Mouse (Mus musculus): ENCODE measurements around the gene Tbc1d2b. TPM values are rescaled to one million over a fixed set of nuclear protein-coding genes. Genes with fewer than 3 reads are reported as not detected.
A peak's percentile ranks its signal among the peaks of the same experiment; 100 is the strongest.

Tbc1d2b gene
- polyA plus RNA-seq, 1 experiment from 2014 or later, result 5.4 TPM

DNA sequence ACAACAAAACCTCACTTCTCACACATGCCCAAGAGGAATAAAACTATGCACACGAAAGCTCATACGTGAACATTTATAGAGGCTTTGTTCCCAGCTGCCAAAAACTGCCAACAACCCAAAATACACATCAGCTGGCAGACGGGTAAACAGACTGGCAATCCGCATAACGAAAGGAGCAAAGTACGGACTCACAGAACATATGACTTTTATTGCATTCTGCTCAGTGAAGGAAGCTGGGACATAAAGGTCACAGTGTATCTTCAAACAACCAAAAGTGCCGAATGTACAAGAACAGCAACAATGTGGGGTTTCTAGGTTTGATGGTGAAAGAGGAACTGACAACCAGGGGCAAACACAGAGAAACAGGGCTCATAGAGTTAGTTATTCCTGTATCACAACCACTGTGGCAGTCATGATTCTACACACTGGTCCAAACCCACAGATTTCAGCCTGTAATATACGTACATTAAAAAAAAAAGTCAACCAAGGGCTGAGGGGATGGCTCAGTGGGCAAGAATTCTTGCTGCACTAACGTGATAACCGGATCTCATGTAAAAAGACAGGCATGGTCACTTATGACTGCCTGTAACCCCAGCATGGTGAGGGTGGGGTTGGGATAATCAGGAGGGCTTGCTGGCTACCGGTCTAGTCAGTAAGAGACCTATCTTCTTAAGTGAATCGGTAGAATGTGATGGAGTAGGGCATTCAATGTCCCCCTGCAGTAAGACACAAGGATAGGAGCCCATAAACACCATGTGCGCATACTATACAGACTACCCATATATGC is 19.4 kb downstream of the Tbc1d2b start:
- Histone ChIP-seq H3K27me3 (no peaks in the 10 kb centered on the region), H3K36me3 (no peaks in the 10 kb centered on the region), H3K27ac (no peak overlapping the region), H3K4me1 (replicated peaks) (peaks cover 38% of the 10 kb centered on the region), H3K9ac (no peak overlapping the region), H3K4me2 (no peak overlapping the region), H3K9me3 (replicated peaks) (no peaks in the 10 kb centered on the region), H3K4me3 (no peak overlapping the region)
- no peak for ATAC-seq (replicated peaks; ENCODE audit: insufficient number of reproducible peaks, insufficient read depth, low FRiP score, low read depth)
- WGBS, result 78% methylated on average over 13 of the region's 13 CpGs

DNA sequence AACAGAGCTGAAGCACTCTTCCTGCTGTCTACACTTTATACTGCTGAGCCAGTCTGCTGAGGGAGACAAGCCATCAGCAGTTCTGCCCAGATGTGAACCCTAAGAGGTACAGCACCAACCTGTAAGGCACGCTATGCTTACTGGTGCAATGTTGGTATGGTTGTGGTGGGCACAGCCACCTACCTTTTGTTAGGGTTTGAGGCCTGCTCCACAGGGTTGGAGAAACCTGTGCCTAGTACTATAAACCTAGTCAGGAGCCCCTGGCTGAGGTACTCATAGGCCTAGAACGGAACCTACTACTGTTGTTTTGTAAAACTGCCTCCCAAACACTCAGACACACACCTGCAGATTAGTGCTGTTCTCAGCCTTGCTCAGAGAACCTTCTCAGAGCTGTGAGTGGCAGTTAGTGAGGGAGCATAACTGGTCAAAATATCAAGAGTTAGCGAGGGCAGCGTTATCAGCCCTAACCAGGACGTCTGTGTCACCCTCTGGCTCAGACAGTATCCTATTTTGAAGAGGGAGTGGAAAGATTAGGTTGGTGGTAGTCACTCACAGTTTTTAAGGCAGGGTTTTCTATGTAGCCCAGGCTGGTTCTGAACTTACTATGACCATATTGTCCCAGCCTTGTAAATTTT is 20.3 kb downstream of the Tbc1d2b start:
- H3K27ac ChIP-seq, result 0 out of 2 replicates have a peak overlapping the region, but pooled peaks have one; percentile 25
- no peaks in the 10 kb centered on the region for H3K9me3 ChIP-seq (replicated peaks)
- no peak overlapping the region for H3K4me2 ChIP-seq
- H3K4me3 ChIP-seq, result no peak overlapping the region
- ATAC-seq (replicated peaks; ENCODE audit: insufficient number of reproducible peaks, insufficient read depth, low FRiP score, low read depth), result no peak
- H3K4me1 ChIP-seq (replicated peaks), result peaks cover 33% of the 10 kb centered on the region
- H3K9ac ChIP-seq, result no peak overlapping the region
- no peaks in the 10 kb centered on the region for H3K27me3 ChIP-seq
- H3K36me3 ChIP-seq, result no peaks in the 10 kb centered on the region
- WGBS, result 48% methylated on average over 5 of the region's 5 CpGs

DNA sequence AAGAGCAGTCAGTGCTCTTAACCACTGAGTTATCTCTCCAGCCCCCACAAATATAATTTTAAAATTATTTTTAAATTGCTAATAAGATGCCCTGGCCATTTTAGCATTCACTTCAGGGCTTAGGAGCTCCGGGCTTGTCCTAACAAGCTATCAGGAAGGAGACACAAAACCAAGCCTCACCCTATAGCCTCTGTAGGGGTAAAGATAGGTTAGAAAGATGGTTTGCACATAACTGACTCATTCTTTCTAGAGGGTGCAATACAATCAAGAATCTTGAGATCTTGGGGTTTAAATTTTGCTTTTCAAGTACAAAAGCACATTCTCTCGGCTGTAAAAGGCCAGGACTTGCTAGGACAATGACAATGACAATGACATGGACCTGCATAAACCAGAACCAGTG is 21.6 kb downstream of the Tbc1d2b start:
- Histone ChIP-seq H3K9ac (no peak overlapping the region), H3K36me3 (no peaks in the 10 kb centered on the region), H3K9me3 (replicated peaks) (no peaks in the 10 kb centered on the region), H3K4me3 (no peak overlapping the region), H3K4me2 (no peak overlapping the region), H3K4me1 (replicated peaks) (peaks cover 33% of the 10 kb centered on the region), H3K27ac (no peak overlapping the region; the same call in 1 of the 2 replicates), H3K27me3 (no peaks in the 10 kb centered on the region)
- ATAC-seq (replicated peaks; ENCODE audit: insufficient number of reproducible peaks, insufficient read depth, low FRiP score, low read depth), result no peak
- WGBS, result 84% methylated on average over 2 of the region's 2 CpGs

DNA sequence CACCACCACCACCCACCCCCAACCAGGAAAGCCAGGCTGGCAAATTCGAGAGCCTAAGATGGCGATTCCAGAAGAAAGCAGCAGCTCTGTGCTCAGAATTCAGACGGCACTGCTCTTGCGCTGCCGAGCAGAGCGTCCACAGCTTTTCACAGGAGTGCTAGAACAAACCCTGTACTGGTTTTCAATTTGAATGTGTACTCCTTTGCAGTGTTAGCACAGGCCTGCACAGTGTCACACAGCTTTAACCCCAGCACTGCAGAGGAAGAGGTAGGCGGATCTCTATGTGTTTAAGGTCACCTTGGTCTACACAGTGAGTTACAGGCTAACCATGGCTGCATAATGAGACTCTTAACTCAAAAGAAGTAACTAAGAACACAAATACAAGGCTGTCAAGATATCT is 22.3 kb downstream of the Tbc1d2b start:
- no peak for ATAC-seq (replicated peaks; ENCODE audit: insufficient number of reproducible peaks, insufficient read depth, low FRiP score, low read depth)
- H3K27ac ChIP-seq, result no peak overlapping the region
- no peaks in the 10 kb centered on the region for H3K9me3 ChIP-seq (replicated peaks)
- H3K4me2 ChIP-seq, result no peak overlapping the region
- H3K4me3 ChIP-seq, result no peak overlapping the region
- H3K36me3 ChIP-seq, result no peaks in the 10 kb centered on the region
- peaks cover 33% of the 10 kb centered on the region for H3K4me1 ChIP-seq (replicated peaks)
- 68% methylated on average over 7 of the region's 7 CpGs for WGBS
- H3K27me3 ChIP-seq, result no peaks in the 10 kb centered on the region
- H3K9ac ChIP-seq, result no peak overlapping the region

DNA sequence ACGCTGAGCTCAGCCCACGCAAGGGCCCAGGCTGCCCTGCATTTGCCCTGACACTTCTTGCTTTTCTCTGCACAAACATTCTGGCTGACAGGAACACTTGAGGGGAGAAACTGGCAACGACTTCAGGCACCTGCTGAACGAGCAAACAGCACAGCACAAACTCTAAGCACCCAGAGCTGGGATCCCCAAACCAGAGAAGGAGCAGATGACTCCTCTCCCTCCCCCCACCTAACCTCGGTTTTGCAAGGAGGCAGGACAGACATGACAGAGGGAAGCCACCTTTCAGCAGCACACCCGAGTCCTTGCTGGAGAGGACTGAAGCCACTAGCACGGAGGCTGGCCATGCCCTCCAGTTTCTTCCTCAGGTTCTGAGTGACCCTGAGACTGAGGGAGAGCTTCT is 23.3 kb downstream of the Tbc1d2b start:
- Histone ChIP-seq H3K27me3 (no peaks in the 10 kb centered on the region), H3K4me1 (replicated peaks) (peaks cover 40% of the 10 kb centered on the region), H3K27ac (peak overlapping the region; percentile 71), H3K9me3 (replicated peaks) (no peaks in the 10 kb centered on the region), H3K4me3 (no peak overlapping the region), H3K9ac (no peak overlapping the region), H3K4me2 (no peak overlapping the region), H3K36me3 (no peaks in the 10 kb centered on the region)
- no peak for ATAC-seq (replicated peaks; ENCODE audit: insufficient number of reproducible peaks, insufficient read depth, low FRiP score, low read depth)
- WGBS, result 45% methylated on average over 7 of the region's 7 CpGs

DNA sequence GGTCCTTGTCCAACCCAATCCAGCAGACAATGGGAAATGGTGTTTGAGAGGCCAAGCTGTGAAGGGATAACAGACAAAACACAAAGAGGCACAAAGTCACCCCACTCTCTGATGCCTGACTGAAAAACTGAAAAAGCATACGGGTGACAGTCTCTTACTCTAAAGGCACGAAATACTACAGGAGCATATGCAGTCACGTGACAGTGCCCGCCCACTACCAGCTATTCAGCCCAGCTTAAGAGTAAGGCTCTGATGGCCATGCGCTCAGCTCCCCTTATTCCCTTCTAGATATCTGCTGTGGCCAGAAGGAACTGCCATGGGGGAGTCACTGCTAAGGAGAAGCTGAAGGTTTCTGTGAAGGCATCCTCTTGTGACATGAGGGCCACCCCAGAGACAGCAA is 24.8 kb downstream of the Tbc1d2b start:
- Histone ChIP-seq H3K9ac (no peak overlapping the region), H3K36me3 (no peaks in the 10 kb centered on the region), H3K9me3 (replicated peaks) (no peaks in the 10 kb centered on the region), H3K4me2 (no peak overlapping the region), H3K27me3 (no peaks in the 10 kb centered on the region), H3K4me3 (no peak overlapping the region), H3K4me1 (replicated peaks) (peaks cover 42% of the 10 kb centered on the region), H3K27ac (no peak overlapping the region)
- no peak for ATAC-seq (replicated peaks; ENCODE audit: insufficient number of reproducible peaks, insufficient read depth, low FRiP score, low read depth)
- 92% methylated on average over 5 of the region's 5 CpGs for WGBS

DNA sequence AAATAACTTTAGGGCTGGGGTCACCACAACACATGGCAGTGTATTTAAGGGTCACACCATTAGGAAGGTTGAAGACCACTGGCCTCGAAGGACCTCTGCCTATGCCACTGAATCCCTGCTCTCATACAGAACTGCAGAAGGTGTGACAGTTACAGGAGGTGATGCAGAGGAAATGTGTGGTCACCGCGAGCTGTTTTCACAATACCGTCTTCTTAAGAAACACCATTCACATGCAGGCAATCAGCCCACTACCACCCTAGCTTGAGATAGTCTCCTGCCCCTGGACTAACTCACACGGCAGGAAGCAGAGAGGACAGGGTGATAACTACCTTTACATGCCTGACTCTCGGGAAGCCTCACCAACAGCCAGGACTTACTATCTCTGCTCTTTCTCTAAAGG is 25.4 kb downstream of the Tbc1d2b start:
- Histone ChIP-seq H3K9me3 (replicated peaks) (no peaks in the 10 kb centered on the region), H3K9ac (no peak overlapping the region), H3K4me1 (replicated peaks) (peaks cover 36% of the 10 kb centered on the region), H3K36me3 (no peaks in the 10 kb centered on the region), H3K27ac (no peak overlapping the region), H3K27me3 (no peaks in the 10 kb centered on the region), H3K4me3 (no peak overlapping the region), H3K4me2 (no peak overlapping the region)
- WGBS, result 50% methylated on average over 6 of the region's 6 CpGs
- no peak for ATAC-seq (replicated peaks; ENCODE audit: insufficient number of reproducible peaks, insufficient read depth, low FRiP score, low read depth)

DNA sequence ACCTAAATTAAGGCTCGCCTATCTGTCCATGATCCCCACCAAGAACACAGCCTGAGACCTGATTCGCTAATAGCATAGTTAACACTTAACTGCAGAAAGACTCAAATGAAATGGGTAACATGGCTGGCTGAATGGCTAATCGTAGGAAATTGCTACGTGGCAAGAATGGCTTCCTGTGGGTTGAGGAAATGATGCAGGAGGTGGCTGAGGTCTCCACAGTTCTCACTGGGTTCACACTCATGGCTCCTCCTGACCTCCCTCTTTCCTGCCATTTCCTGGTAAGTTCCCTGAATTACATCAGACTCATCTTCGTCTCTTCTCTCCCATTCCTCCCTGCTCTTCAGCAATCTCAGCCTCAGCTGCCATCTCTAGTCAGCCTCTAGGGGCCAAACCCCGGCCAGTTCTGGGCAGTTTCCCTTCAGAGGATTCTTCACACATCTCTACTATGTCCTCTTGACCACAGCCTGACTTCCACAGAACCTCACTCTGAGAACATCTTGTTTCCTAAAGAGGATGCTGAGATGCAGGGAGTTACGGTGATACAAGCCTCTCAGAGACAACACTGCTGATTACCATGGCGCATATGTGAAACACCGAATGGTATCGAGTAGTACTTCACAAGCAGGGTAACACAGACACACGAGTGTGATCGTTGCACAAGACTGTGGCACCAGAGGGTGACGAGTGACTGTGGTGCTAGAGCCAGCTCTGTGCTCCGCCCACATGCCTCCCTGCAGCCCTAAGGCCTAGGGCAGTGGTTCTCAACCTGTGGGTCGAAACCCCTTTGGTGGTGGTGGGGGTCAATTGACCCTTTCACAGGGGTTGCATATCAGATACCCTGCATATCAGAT is 26.1 kb downstream of the Tbc1d2b start:
- no peak for ATAC-seq (replicated peaks; ENCODE audit: insufficient number of reproducible peaks, insufficient read depth, low FRiP score, low read depth)
- no peak overlapping the region for H3K27ac ChIP-seq
- no peak overlapping the region for H3K4me3 ChIP-seq
- peaks cover 29% of the 10 kb centered on the region for H3K4me1 ChIP-seq (replicated peaks)
- 80% methylated on average over 15 of the region's 15 CpGs for WGBS
- H3K9me3 ChIP-seq (replicated peaks), result no peaks in the 10 kb centered on the region
- no peak overlapping the region for H3K4me2 ChIP-seq
- H3K27me3 ChIP-seq, result no peaks in the 10 kb centered on the region
- H3K36me3 ChIP-seq, result peaks cover 3% of the 10 kb centered on the region; the same call in 1 of the 2 replicates
- H3K9ac ChIP-seq, result no peak overlapping the region

DNA sequence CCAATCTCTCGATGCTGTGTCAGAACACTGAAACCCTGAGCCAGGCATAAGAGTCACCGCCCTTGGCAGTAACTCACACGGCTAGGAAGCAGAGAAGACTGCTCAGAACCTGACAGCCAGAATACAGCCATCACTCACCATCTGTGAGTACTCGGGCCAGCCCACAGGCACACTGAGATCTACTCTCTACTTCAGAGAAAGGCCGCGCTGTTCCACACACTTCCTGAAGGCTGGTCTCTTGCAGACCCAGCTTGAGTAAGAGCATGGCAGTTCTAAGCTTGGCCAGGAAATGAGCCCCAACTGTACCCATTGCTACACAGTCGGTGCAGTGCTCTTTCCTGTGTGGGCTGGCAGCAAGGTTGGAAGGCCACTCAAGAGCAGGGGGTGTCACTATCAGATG is 27.7 kb downstream of the Tbc1d2b start:
- ATAC-seq (replicated peaks; ENCODE audit: insufficient number of reproducible peaks, insufficient read depth, low FRiP score, low read depth), result no peak
- WGBS, result 70% methylated on average over 7 of the region's 7 CpGs
- H3K27ac ChIP-seq, result peak overlapping the region; percentile 33; the same call in 1 of the 2 replicates
- H3K9ac ChIP-seq, result no peak overlapping the region
- H3K27me3 ChIP-seq, result no peaks in the 10 kb centered on the region
- H3K4me3 ChIP-seq, result no peak overlapping the region
- H3K4me1 ChIP-seq (replicated peaks), result peaks cover 19% of the 10 kb centered on the region
- peaks cover 6% of the 10 kb centered on the region; the same call in 1 of the 2 replicates for H3K36me3 ChIP-seq
- no peak overlapping the region for H3K4me2 ChIP-seq
- no peaks in the 10 kb centered on the region for H3K9me3 ChIP-seq (replicated peaks)

DNA sequence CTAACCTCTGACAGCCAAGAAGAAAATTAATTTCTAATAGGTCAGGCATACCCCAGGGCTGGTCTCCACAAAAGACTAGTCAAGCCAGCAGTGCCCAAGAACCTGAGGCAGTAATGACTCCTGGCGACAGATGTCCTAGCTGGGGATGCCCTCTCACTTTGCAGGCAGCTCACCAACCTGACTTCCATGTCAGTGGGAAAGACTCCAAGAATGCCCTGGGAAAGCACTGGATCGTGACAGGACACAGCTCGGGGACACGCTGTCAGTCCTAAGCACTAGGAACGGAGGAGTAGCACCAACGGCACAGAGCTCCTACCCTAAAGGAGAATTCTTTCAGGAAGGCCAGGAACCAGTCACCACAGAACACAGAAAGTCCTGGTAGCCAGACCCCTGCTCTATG is 28.3 kb downstream of the Tbc1d2b start:
- ATAC-seq (replicated peaks; ENCODE audit: insufficient number of reproducible peaks, insufficient read depth, low FRiP score, low read depth), result 0 out of 2 replicates have a peak, but pooled peaks have one; percentile 16
- peak overlapping the region; percentile 33; the same call in 1 of the 2 replicates for H3K27ac ChIP-seq
- 53% methylated on average over 6 of the region's 6 CpGs for WGBS

DNA sequence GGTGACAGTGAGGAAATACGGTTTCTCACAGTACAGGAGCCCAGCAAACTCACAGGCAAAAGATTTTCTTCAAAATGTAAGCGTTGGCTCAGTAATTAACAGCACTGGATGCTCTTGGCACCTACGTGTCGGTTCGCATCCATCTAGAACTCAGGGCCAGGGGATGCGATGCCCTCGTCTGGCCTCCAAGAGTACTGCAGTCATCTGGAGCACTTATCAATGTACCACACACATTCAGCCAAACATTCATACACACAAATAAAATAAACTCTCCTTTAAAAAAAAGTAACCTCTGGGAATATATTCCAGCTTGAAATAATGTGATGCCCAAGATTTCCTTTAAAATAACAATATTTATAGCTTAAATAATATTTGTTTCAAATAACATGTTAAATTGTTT is 29.0 kb downstream of the Tbc1d2b start:
- H3K4me2 ChIP-seq, result no peak overlapping the region
- ATAC-seq (replicated peaks; ENCODE audit: insufficient number of reproducible peaks, insufficient read depth, low FRiP score, low read depth), result no peak
- no peaks in the 10 kb centered on the region for H3K27me3 ChIP-seq
- H3K4me1 ChIP-seq (replicated peaks), result peaks cover 19% of the 10 kb centered on the region
- H3K9ac ChIP-seq, result no peak overlapping the region
- no peaks in the 10 kb centered on the region for H3K9me3 ChIP-seq (replicated peaks)
- 71% methylated on average over 7 of the region's 7 CpGs for WGBS
- peaks cover 6% of the 10 kb centered on the region; the same call in 1 of the 2 replicates for H3K36me3 ChIP-seq
- H3K27ac ChIP-seq, result no peak overlapping the region
- H3K4me3 ChIP-seq, result no peak overlapping the region

More for the DNA sequence above, 28.3 kb downstream of the Tbc1d2b start:
- peaks cover 22% of the 10 kb centered on the region for H3K4me1 ChIP-seq (replicated peaks)
- H3K27me3 ChIP-seq, result no peaks in the 10 kb centered on the region
- no peak overlapping the region for H3K4me2 ChIP-seq
- no peak overlapping the region for H3K4me3 ChIP-seq
- peaks cover 6% of the 10 kb centered on the region; the same call in 1 of the 2 replicates for H3K36me3 ChIP-seq
- no peak overlapping the region for H3K9ac ChIP-seq
- no peaks in the 10 kb centered on the region for H3K9me3 ChIP-seq (replicated peaks)

All from heart, embryonic 15.5 days (tissue).